Mouse (Mus musculus) forebrain, embryonic 11.5 days (tissue): ENCODE data around the gene Scp2. TPM values are rescaled to one million over a fixed set of nuclear protein-coding genes. Genes with fewer than 3 reads are reported as not detected.

Experiments
- ATAC-seq: fragments of 200-750 bp; cut with Nextera tagmentation; replicated peaks from 2 replicates; pipeline ENCODE4 v1.8.0; 2017; ENCODE audit warnings: moderate TSS enrichment; ENCODE audit not compliant: low FRiP score
- DNase-seq: peaks from one replicate; pipeline ENCODE4 v3.0.0-alpha.2; 2017; ENCODE audit warnings: low spot score
- H3K27ac ChIP-seq: fragments of 300-500 bp; sonication (generic); 2 replicates; pipeline ENCODE4 v1.5.1; 2014; ENCODE audit warnings: low read depth, low read length
- H3K27me3 ChIP-seq: fragments of 300-500 bp; sonication (generic); 2 replicates; pipeline ENCODE4 v1.6.1; 2014; ENCODE audit warnings: mild to moderate bottlenecking, low read length, mixed read lengths; ENCODE audit not compliant: control insufficient read depth, insufficient read depth
- H3K36me3 ChIP-seq: fragments of 300-500 bp; sonication (generic); 2 replicates; pipeline ENCODE4 v1.6.1; 2014; ENCODE audit warnings: mild to moderate bottlenecking, low read length, moderate library complexity, mixed read lengths; ENCODE audit not compliant: control insufficient read depth, insufficient read depth
- H3K4me1 ChIP-seq: fragments of 300-500 bp; sonication (generic); replicated peaks from 2 replicates; pipeline ENCODE4 v1.6.1; 2014; ENCODE audit warnings: low read length, mixed read lengths; ENCODE audit not compliant: control insufficient read depth, insufficient read depth
- H3K4me2 ChIP-seq: fragments of 300-500 bp; sonication (generic); 2 replicates; pipeline ENCODE4 v1.6.1; 2014; ENCODE audit warnings: low read depth, mild to moderate bottlenecking, low read length, moderate library complexity, mixed read lengths; ENCODE audit not compliant: severe bottlenecking
- H3K4me3 ChIP-seq: fragments of 300-500 bp; sonication (generic); 2 replicates; pipeline ENCODE4 v1.5.1; 2014; ENCODE audit warnings: low read depth, low read length
- H3K9ac ChIP-seq: fragments of 300-500 bp; sonication (generic); 2 replicates; pipeline ENCODE4 v1.6.1; 2014; ENCODE audit warnings: low read length
- H3K9me3 ChIP-seq: fragments of 300-500 bp; sonication (generic); 2 replicates; pipeline ENCODE4 v1.6.1; 2016; ENCODE audit warnings: low read length, mixed read lengths; ENCODE audit not compliant: control insufficient read depth
- WGBS: fragments of 180-500 bp; shearing (Covaris S2); extraction: QIAGEN DNeasy Blood & Tissue Kit; methylation state at CpG from one replicate; pipeline ENCODE4 v1.1.7; 2014; 5-methylcytosine and 5-hydroxymethylcytosine counted together
- polyA plus RNA-seq: library from polyadenylated mRNA; unstranded; fragments of >200 nt; fragmentation: Nextera tagmentation; extraction: Ambion mirVana; gene quantifications from 2 replicates; pipeline ENCODE4 v1.2.1, GENCODE M21; 2014

Gene Scp2
- polyA plus RNA-seq, 1 experiment from 2014 or later: 200 TPM

DNA sequence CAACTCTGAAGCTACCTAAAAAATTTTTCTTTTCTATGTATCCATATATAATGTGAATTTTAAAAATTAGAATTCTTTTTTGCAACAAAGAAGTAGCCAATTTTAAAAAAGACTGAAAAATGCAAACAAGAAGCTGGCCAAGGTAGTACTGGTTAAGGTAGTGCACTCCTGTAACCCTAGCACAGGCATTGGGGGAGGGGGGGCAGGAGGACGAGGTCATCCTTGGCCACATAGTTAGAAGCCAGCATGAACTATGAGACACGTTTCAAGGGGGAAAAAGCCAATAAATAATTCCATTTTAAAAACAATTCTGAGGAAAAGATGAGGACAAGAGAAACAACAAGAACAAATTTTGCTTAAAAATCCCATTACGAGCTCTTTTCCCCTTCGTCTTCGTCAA lies 82.3 kb downstream of the Scp2 start:
- Histone ChIP-seq H3K27me3 (no peaks in the 10 kb centered on the region), H3K9me3 (no peaks in the 10 kb centered on the region), H3K4me2 (no peak overlapping the region), H3K9ac (no peak overlapping the region), H3K36me3 (no peaks in the 10 kb centered on the region; the same call in 1 of the 2 replicates), H3K4me1 (0 out of 2 replicates have a peak, but pooled peaks cover 1% of the 10 kb centered on the region), H3K27ac (no peak overlapping the region), H3K4me3 (no peak overlapping the region)
- DNase-seq (no peak), ATAC-seq (no peak)
- WGBS: 90% methylated on average over 5 of the region's 5 CpGs

DNA sequence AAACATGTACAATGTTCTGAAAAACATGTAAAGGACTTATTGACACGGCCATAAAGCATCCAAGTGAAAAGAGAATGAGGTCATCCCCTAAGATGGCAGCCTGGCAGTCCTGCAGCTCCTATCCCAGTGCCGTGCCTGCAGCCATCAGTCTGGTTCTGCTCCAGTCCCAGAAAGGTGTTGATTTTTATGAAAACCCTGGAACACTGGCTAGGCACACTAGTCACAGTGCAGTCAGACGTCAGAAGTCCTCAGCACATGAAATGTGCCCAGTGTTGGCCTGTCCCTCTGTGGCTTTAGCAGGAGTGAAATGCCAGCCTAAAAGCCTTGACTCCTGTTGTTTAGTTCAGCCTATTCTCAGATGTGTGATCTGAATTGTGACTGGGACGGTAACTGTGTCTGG lies 84.0 kb downstream of the Scp2 start:
- Histone ChIP-seq H3K27ac (0 out of 2 replicates have a peak overlapping the region, but pooled peaks have one; percentile 26), H3K36me3 (no peaks in the 10 kb centered on the region; the same call in 1 of the 2 replicates)
- peak; percentile 43 for DNase-seq

GRCm38 (mm10) chr4:108059601-108060379 lies 85.0 kb downstream of the Scp2 start:
- H3K27ac ChIP-seq: peak overlapping the region; percentile 73
- peak overlapping the region; percentile 32 for H3K9ac ChIP-seq
- no peak overlapping the region for H3K4me3 ChIP-seq
- H3K4me1 ChIP-seq: 0 out of 2 replicates have a peak, but pooled peaks cover 1% of the 10 kb centered on the region
- DNase-seq: no peak
- no peaks in the 10 kb centered on the region; the same call in none of the 2 replicates for H3K36me3 ChIP-seq
- no peaks in the 10 kb centered on the region for H3K27me3 ChIP-seq
- peak; percentile 49; the same call in 1 of the 2 replicates for ATAC-seq
- WGBS: 32% methylated on average over 19 of the region's 19 CpGs
- peak overlapping the region; percentile 12; the same call in 1 of the 2 replicates for H3K4me2 ChIP-seq
- no peaks in the 10 kb centered on the region for H3K9me3 ChIP-seq

More for the DNA sequence above, 84.0 kb downstream of the Scp2 start:
- Histone ChIP-seq H3K9ac (no peak overlapping the region), H3K9me3 (no peaks in the 10 kb centered on the region), H3K4me2 (no peak overlapping the region), H3K4me3 (no peak overlapping the region), H3K27me3 (no peaks in the 10 kb centered on the region), H3K4me1 (0 out of 2 replicates have a peak, but pooled peaks cover 1% of the 10 kb centered on the region)
- ATAC-seq: no peak
- 74% methylated on average over 4 of the region's 4 CpGs for WGBS

DNA sequence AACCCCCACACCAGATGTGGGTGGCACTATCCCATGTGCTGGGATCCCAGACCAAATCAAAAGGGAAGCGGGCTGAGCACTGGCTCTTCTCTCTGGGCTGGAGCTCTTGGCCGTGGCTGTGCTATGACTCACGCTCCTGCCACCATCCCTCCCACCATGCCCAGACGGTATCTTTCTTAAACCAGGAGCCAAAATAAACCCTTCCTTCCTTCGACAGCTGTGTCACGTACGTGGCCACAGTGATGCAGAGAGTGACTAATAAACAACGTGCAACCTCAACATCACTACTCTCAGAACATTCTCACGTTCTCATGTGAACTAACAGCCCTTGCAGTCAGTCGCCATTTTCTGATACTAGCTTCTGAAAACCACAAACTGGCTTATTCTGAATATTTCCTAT lies 86.6 kb downstream of the Scp2 start:
- Histone ChIP-seq H3K4me2 (no peak overlapping the region), H3K9me3 (no peaks in the 10 kb centered on the region), H3K36me3 (no peaks in the 10 kb centered on the region; the same call in none of the 2 replicates), H3K27me3 (no peaks in the 10 kb centered on the region), H3K27ac (no peak overlapping the region), H3K4me3 (no peak overlapping the region), H3K4me1 (0 out of 2 replicates have a peak, but pooled peaks cover 1% of the 10 kb centered on the region), H3K9ac (no peak overlapping the region)
- DNase-seq (no peak), ATAC-seq (no peak)
- 93% methylated on average over 10 of the region's 10 CpGs for WGBS

GRCm38 (mm10) chr4:108057247-108057646 lies 87.6 kb downstream of the Scp2 start:
- H3K36me3 ChIP-seq: no peaks in the 10 kb centered on the region; the same call in none of the 2 replicates
- H3K4me3 ChIP-seq: no peak overlapping the region
- H3K27ac ChIP-seq: no peak overlapping the region
- no peak for ATAC-seq
- 0 out of 2 replicates have a peak, but pooled peaks cover 1% of the 10 kb centered on the region for H3K4me1 ChIP-seq
- H3K4me2 ChIP-seq: no peak overlapping the region
- H3K9me3 ChIP-seq: no peaks in the 10 kb centered on the region
- DNase-seq: no peak
- WGBS: 83% methylated on average over 2 of the region's 2 CpGs
- H3K27me3 ChIP-seq: no peaks in the 10 kb centered on the region
- H3K9ac ChIP-seq: no peak overlapping the region

GRCm38 (mm10) chr4:108055873-108056272 lies 88.9 kb downstream of the Scp2 start:
- H3K4me1 ChIP-seq: 0 out of 2 replicates have a peak, but pooled peaks cover 1% of the 10 kb centered on the region
- no peak overlapping the region for H3K4me3 ChIP-seq
- H3K9me3 ChIP-seq: no peaks in the 10 kb centered on the region
- ATAC-seq: no peak
- no peak overlapping the region for H3K9ac ChIP-seq
- H3K27ac ChIP-seq: no peak overlapping the region
- no peaks in the 10 kb centered on the region for H3K27me3 ChIP-seq
- DNase-seq: no peak
- H3K4me2 ChIP-seq: no peak overlapping the region
- H3K36me3 ChIP-seq: no peaks in the 10 kb centered on the region; the same call in none of the 2 replicates
- WGBS: 92% methylated on average over 10 of the region's 10 CpGs

DNA sequence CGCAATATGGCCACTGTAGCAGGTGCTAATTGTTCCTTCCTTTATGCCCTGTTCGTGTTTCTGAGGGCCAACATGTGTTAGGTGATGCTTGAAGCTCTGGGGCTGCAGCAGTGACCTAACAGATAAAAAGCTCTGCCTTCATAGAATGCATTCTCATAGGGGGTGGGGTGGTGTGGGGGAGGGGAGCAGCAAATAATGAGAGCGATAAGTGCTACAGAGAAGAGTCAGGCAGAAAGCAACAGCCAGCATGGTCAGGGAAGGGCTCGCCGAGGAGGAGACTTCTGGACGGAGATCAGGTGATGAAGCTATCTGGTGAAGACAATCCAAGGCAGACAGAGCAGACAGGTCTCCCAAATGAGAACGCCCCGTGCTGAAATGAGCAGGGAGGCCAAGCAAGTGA lies 92.1 kb downstream of the Scp2 start:
- DNase-seq: no peak
- no peaks in the 10 kb centered on the region for H3K9me3 ChIP-seq
- WGBS: 86% methylated on average over 8 of the region's 8 CpGs
- no peak overlapping the region for H3K4me2 ChIP-seq
- H3K27me3 ChIP-seq: no peaks in the 10 kb centered on the region
- H3K36me3 ChIP-seq: no peaks in the 10 kb centered on the region; the same call in none of the 2 replicates
- H3K4me1 ChIP-seq: no peaks in the 10 kb centered on the region
- ATAC-seq: no peak
- no peak overlapping the region for H3K9ac ChIP-seq
- no peak overlapping the region for H3K27ac ChIP-seq
- H3K4me3 ChIP-seq: no peak overlapping the region

DNA sequence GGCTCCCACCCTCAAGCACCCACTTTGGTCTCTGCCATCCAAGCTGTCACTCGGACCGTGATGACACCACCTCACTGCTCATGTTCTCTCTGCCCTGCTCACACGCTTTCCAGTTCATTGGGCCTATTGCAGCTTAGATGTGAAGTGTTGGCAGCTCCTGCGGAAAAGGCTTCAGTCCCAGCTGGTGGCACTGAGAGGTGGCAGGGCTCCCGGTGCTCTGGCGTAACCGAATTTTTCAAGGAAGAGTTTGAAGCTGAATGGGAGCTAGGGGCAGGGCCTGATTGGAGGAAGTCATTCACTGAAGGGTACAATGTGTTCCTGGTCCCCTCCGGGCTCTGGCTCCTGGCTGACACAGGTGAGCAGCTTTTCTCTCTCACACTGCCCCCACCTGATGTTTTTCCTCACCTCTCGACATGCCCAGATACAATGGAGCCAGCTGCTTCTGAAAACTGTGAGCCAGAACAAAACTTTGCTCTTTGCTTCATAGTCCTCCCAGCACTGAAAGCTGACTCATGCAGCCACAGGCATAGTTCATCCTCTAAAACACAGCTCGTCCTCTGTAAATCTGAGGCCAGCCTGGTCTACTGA lies 93.0 kb downstream of the Scp2 start:
- Histone ChIP-seq H3K27ac (no peak overlapping the region), H3K4me2 (no peak overlapping the region), H3K36me3 (no peaks in the 10 kb centered on the region; the same call in none of the 2 replicates), H3K27me3 (no peaks in the 10 kb centered on the region), H3K4me3 (no peak overlapping the region), H3K9me3 (no peaks in the 10 kb centered on the region), H3K4me1 (no peaks in the 10 kb centered on the region), H3K9ac (no peak overlapping the region)
- DNase-seq (no peak), ATAC-seq (no peak)
- WGBS: 86% methylated on average over 10 of the region's 10 CpGs
